Mouse (Mus musculus): ENCODE data around the gene Clcn2.
A peak's percentile ranks its signal among the peaks of the same experiment; 100 is the strongest.

GRCm38 (mm10) chr16:20690774-20691173 is 26.8 kb downstream of the Clcn2 start:
- TF ChIP-seq RCOR1 (IDR thresholded peaks at IDR 0.05; ENCODE audit: low read depth, low read length) (peak; percentile 51), GATA1 (IDR thresholded peaks at IDR 0.05; ENCODE audit: low read depth, low read length) (peak; percentile 17; the same call in 1 of the 2 replicates)

All from MEL (cell line).